Mouse (Mus musculus): Measurements from ENCODE around the gene Stat5b. TPM values are rescaled to one million over a fixed set of nuclear protein-coding genes. Genes with fewer than 3 reads are reported as not detected.

The Stat5b gene
- polyA plus RNA-seq, 1 experiment, result 9.5 TPM

- 60% methylated on average over 6 of the region's 6 CpGs for WGBS
- no peak for DNase-seq (ENCODE audit: low read depth, low spot score)
These were observed 4.7 kb downstream of the Stat5b start for GRCm38 (mm10) chr11:100845793-100846192.

GRCm38 (mm10) chr11:100844121-100844520, 6.4 kb downstream of the Stat5b start:
- WGBS, result 92% methylated on average over 4 of the region's 4 CpGs
- DNase-seq (ENCODE audit: low read depth, low spot score), result no peak

GRCm38 (mm10) chr11:100843070-100843669, 7.4 kb downstream of the Stat5b start:
- DNase-seq (ENCODE audit: low read depth, low spot score), result no peak
- 90% methylated on average over 8 of the region's 8 CpGs for WGBS

GRCm38 (mm10) chr11:100842025-100842424, 8.5 kb downstream of the Stat5b start:
- no peak for DNase-seq (ENCODE audit: low read depth, low spot score)
- WGBS, result 41% methylated on average over 7 of the region's 7 CpGs

GRCm38 (mm10) chr11:100840866-100841265, 9.7 kb downstream of the Stat5b start:
- no peak for DNase-seq (ENCODE audit: low read depth, low spot score)
- WGBS, result 69% methylated on average over 12 of the region's 12 CpGs

- DNase-seq (ENCODE audit: low read depth, low spot score), result no peak
- WGBS, result 19% methylated on average over 8 of the region's 8 CpGs
These were observed 11.0 kb downstream of the Stat5b start for GRCm38 (mm10) chr11:100839523-100839922.

- WGBS, result 93% methylated on average over 9 of the region's 9 CpGs
- DNase-seq (ENCODE audit: low read depth, low spot score), result no peak
These were observed 11.6 kb downstream of the Stat5b start for GRCm38 (mm10) chr11:100838894-100839293.

- no peak for DNase-seq (ENCODE audit: low read depth, low spot score)
- 72% methylated on average over 9 of the region's 9 CpGs for WGBS
These were observed 13.4 kb downstream of the Stat5b start for GRCm38 (mm10) chr11:100836923-100837702.

GRCm38 (mm10) chr11:100833466-100833865, 17.1 kb downstream of the Stat5b start:
- 38% methylated on average over 7 of the region's 7 CpGs for WGBS
- DNase-seq (ENCODE audit: low read depth, low spot score), result no peak

GRCm38 (mm10) chr11:100831396-100831795, 19.1 kb downstream of the Stat5b start:
- 82% methylated on average over 10 of the region's 10 CpGs for WGBS
- DNase-seq (ENCODE audit: low read depth, low spot score), result no peak

GRCm38 (mm10) chr11:100829691-100830090, 20.8 kb downstream of the Stat5b start:
- no peak for DNase-seq (ENCODE audit: low read depth, low spot score)
- WGBS, result 79% methylated on average over 12 of the region's 12 CpGs

- no peak for DNase-seq (ENCODE audit: low read depth, low spot score)
- WGBS, result 18% methylated on average over 10 of the region's 10 CpGs
These were observed 21.8 kb downstream of the Stat5b start for GRCm38 (mm10) chr11:100828676-100829151.

- no peak for DNase-seq (ENCODE audit: low read depth, low spot score)
These were observed 24.2 kb downstream of the Stat5b start for GRCm38 (mm10) chr11:100826161-100826866.

GRCm38 (mm10) chr11:100825451-100825850, 25.1 kb downstream of the Stat5b start:
- DNase-seq (ENCODE audit: low read depth, low spot score), result no peak
- WGBS, result 91% methylated on average over 9 of the region's 9 CpGs

More at GRCm38 (mm10) chr11:100826161-100826866, 24.2 kb downstream of the Stat5b start:
- 27% methylated on average over 13 of the region's 13 CpGs for WGBS

GRCm38 (mm10) chr11:100824496-100824895, 26.0 kb downstream of the Stat5b start:
- DNase-seq (ENCODE audit: low read depth, low spot score), result no peak
- 80% methylated on average over 7 of the region's 7 CpGs for WGBS

GRCm38 (mm10) chr11:100823543-100824313, 26.8 kb downstream of the Stat5b start:
- WGBS, result 81% methylated on average over 8 of the region's 8 CpGs
- no peak for DNase-seq (ENCODE audit: low read depth, low spot score)

- 51% methylated on average over 12 of the region's 12 CpGs for WGBS
- no peak for DNase-seq (ENCODE audit: low read depth, low spot score)
These were observed 28.2 kb downstream of the Stat5b start for GRCm38 (mm10) chr11:100822365-100822764.

GRCm38 (mm10) chr11:100821605-100822220, 28.8 kb downstream of the Stat5b start:
- 87% methylated on average over 13 of the region's 13 CpGs for WGBS
- DNase-seq (ENCODE audit: low read depth, low spot score), result no peak

- no peak for DNase-seq (ENCODE audit: low read depth, low spot score)
- WGBS, result 87% methylated on average over 8 of the region's 8 CpGs
These were observed 30.5 kb downstream of the Stat5b start for GRCm38 (mm10) chr11:100820047-100820446.

All from large intestine, adult 2 months (tissue).